Mouse (Mus musculus) midbrain, embryonic 11.5 days (tissue): ENCODE measurements at regions not wholly inside any gene's neighbourhood (a gene's known extent, or its start where the extent isn't known, plus 50 kb on each side); places are given as distances from the start of the nearest gene placed in this dataset.

Experiments
- ATAC-seq: fragments of 200-750 bp; cut with Nextera tagmentation; 2 replicates; pipeline ENCODE4 v1.8.0; 2017; ENCODE audit warnings: moderate TSS enrichment, moderate library complexity; ENCODE audit not compliant: low FRiP score
- DNase-seq: peaks from one replicate; pipeline ENCODE4 v3.0.0; 2015; ENCODE audit warnings: low spot score; ENCODE audit errors: missing footprints
- H3K27ac ChIP-seq: fragments of 300-500 bp; sonication (generic); 2 replicates; pipeline ENCODE4 v1.5.1; 2014; ENCODE audit warnings: low read depth, low read length
- H3K27me3 ChIP-seq: fragments of 300-500 bp; sonication (generic); 2 replicates; pipeline ENCODE4 v1.6.1; 2014; ENCODE audit warnings: mild to moderate bottlenecking, low read length, moderate library complexity, mixed read lengths; ENCODE audit not compliant: control insufficient read depth, insufficient read depth
- H3K36me3 ChIP-seq: fragments of 300-500 bp; sonication (generic); 2 replicates; pipeline ENCODE4 v1.6.1; 2014; ENCODE audit warnings: mild to moderate bottlenecking, low read length, moderate library complexity, mixed read lengths; ENCODE audit not compliant: control insufficient read depth, insufficient read depth
- H3K4me1 ChIP-seq: fragments of 300-500 bp; sonication (generic); 2 replicates; pipeline ENCODE4 v1.6.1; 2014; ENCODE audit warnings: low read length; ENCODE audit not compliant: control insufficient read depth, insufficient read depth
- H3K4me2 ChIP-seq: fragments of 300-500 bp; sonication (generic); 2 replicates; pipeline ENCODE4 v1.6.1; 2014; ENCODE audit warnings: mild to moderate bottlenecking, moderate library complexity
- H3K4me3 ChIP-seq: fragments of 300-500 bp; sonication (generic); 2 replicates; pipeline ENCODE4 v1.5.1; 2014; ENCODE audit warnings: low read depth, low read length
- H3K9ac ChIP-seq: fragments of 300-500 bp; sonication (generic); 2 replicates; pipeline ENCODE4 v1.6.1; 2014; ENCODE audit warnings: low read length
- H3K9me3 ChIP-seq: fragments of 300-500 bp; sonication (generic); 2 replicates; pipeline ENCODE4 v1.6.1; 2016; ENCODE audit warnings: low read length; ENCODE audit not compliant: control insufficient read depth
- WGBS: fragments of 180-500 bp; shearing (Covaris S2); extraction: QIAGEN DNeasy Blood & Tissue Kit; methylation state at CpG from one replicate; pipeline ENCODE4 v1.1.7; 2014; 5-methylcytosine and 5-hydroxymethylcytosine counted together

DNA sequence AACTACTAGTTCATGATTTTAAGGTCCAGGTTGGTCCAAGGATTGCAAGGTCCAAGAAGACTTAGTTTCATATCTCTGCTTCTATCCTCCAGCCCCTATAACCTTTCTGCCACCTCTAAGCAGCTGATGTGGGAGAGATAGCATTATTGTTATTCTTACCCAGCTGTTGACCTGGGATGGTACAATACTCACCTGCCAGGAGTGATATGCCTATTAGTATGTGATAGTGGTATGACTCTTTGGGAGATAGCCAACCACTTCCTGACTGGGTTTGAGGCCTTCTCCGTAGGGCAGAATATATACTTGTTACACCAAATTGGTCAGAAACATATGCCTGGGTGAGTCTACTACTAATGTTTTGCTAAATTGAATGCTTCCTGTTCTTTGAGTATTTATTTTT is 137.4 kb upstream of the Tprg start:
- no peaks in the 10 kb centered on the region for H3K27me3 ChIP-seq
- no peak overlapping the region for H3K4me3 ChIP-seq
- no peak overlapping the region for H3K27ac ChIP-seq
- no peaks in the 10 kb centered on the region for H3K36me3 ChIP-seq
- DNase-seq (no peak), ATAC-seq (no peak)
- H3K9ac ChIP-seq = no peak overlapping the region
- no peak overlapping the region for H3K4me2 ChIP-seq
- no peaks in the 10 kb centered on the region for H3K4me1 ChIP-seq
- no peaks in the 10 kb centered on the region for H3K9me3 ChIP-seq
- 97% methylated on average over 1 of the region's 1 CpGs for WGBS

DNA sequence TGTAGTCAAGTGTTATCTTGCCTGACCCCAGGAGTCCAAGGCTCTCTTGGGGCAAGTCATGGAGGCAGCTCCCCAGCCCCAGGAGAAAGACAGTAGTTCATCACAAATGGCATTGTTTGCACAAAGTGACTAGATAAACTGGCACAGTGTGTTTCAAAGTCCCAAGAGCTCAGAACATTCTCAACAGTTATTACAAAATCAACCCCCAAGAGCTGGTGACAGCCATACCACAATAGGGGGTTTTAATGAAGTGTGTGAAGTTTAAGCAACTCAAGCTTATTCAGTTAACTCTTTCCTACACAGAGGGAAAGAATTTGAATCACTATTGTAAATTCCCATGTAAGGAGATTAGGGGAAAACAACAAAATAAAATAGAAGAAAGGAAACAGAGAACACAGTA is 109.7 kb upstream of the Tprg start:
- Histone ChIP-seq H3K4me1 (no peaks in the 10 kb centered on the region), H3K27ac (no peak overlapping the region), H3K27me3 (no peaks in the 10 kb centered on the region), H3K36me3 (no peaks in the 10 kb centered on the region), H3K9me3 (no peaks in the 10 kb centered on the region), H3K4me2 (no peak overlapping the region), H3K4me3 (no peak overlapping the region), H3K9ac (no peak overlapping the region)
- ATAC-seq (no peak), DNase-seq (no peak)

DNA sequence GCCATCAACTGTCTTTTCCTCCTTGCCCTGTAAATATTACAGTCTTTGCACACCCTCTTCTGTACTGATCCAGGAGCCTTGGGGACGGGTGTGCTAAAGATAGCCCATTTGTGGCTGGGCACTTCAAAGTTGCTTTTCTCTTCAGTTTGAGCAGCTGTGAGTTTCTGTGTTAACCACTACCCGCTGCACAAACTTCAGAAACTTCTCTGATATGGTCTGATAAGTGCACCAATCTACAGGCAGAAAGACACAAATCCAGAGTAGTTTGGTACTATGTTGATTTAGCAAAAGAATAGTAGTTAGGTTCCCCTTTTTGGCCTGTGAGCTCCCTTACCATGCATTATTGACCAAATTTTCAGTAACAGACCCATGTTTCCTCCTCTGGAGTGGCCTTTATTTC is 108.6 kb upstream of the Tprg start:
- H3K9ac ChIP-seq = no peak overlapping the region
- H3K27me3 ChIP-seq = no peaks in the 10 kb centered on the region
- DNase-seq (no peak), ATAC-seq (no peak)
- H3K4me2 ChIP-seq = no peak overlapping the region
- H3K4me3 ChIP-seq = no peak overlapping the region
- no peaks in the 10 kb centered on the region for H3K4me1 ChIP-seq
- H3K36me3 ChIP-seq = no peaks in the 10 kb centered on the region
- 97% methylated on average over 2 of the region's 2 CpGs for WGBS
- no peak overlapping the region for H3K27ac ChIP-seq
- H3K9me3 ChIP-seq = no peaks in the 10 kb centered on the region

DNA sequence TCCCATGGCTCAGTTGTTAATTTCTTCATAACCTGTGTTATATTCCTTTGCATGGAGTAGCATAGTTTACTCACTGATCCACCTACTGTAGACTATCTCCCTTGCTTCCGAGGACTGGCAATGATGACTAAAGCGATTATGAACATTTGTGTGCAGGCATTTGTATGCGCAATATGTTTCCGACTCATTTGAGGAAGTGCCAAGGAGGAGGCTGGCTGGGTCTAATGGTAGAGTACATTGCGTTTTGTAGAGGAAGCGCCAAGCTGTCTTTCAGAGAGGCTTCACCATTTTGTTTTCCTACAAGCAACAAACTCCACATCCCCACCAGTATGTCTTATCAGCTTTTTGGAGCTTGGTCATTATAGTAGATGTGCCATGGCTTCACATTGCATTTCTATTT is 104.7 kb upstream of the Tprg start:
- Histone ChIP-seq H3K27me3 (no peaks in the 10 kb centered on the region), H3K4me2 (no peak overlapping the region), H3K9me3 (no peaks in the 10 kb centered on the region), H3K36me3 (no peaks in the 10 kb centered on the region), H3K27ac (no peak overlapping the region), H3K4me1 (no peaks in the 10 kb centered on the region), H3K4me3 (no peak overlapping the region), H3K9ac (no peak overlapping the region)
- 93% methylated on average over 6 of the region's 6 CpGs for WGBS
- DNase-seq (no peak), ATAC-seq (no peak)

DNA sequence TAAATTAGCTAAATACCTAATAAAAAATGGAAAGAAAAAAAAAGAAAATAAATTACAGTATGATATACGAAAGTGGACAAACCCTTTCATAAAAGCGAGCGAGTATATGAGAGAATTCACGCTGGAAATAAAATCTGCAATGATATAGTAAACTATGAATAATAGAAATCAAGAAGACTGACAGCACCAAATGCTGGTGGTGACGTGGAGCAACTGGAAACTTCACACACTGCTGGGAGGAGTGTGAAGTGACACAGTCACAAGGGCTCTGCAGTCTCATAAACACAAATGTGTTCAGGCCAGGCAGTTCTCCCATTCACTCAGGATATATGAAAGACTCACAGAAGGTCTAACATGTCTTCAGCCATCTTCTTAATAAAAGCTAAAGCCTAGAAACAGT is 89.5 kb upstream of the Tprg start:
- Histone ChIP-seq H3K27me3 (no peaks in the 10 kb centered on the region), H3K36me3 (no peaks in the 10 kb centered on the region), H3K4me3 (no peak overlapping the region), H3K27ac (no peak overlapping the region), H3K9ac (no peak overlapping the region), H3K4me1 (no peaks in the 10 kb centered on the region), H3K9me3 (no peaks in the 10 kb centered on the region), H3K4me2 (no peak overlapping the region)
- 95% methylated on average over 5 of the region's 5 CpGs for WGBS
- ATAC-seq (no peak), DNase-seq (no peak)

DNA sequence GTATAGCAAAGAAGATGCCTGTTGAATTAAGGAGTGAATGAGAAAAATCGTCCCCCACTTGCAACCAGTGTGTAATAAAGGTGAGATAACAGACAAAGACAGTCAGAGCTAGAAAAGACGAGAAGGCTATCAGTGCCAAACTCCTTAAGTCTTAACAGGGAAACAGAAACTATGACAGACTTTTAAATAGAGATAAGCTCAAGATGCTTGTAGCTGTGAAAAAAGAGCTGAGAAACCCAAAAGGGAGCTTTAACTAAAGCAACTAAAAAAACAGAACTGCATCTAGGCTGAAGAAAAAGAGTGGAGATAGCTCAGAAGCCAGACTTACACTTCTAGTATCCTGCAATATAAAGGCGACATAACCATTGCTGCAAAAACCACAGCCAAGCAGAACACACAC is 87.8 kb upstream of the Tprg start:
- Histone ChIP-seq H3K9me3 (no peaks in the 10 kb centered on the region), H3K27me3 (no peaks in the 10 kb centered on the region), H3K36me3 (no peaks in the 10 kb centered on the region), H3K4me3 (no peak overlapping the region), H3K4me1 (no peaks in the 10 kb centered on the region), H3K4me2 (no peak overlapping the region), H3K27ac (no peak overlapping the region), H3K9ac (no peak overlapping the region)
- ATAC-seq (no peak), DNase-seq (no peak)
- WGBS = 70% methylated on average over 3 of the region's 3 CpGs

DNA sequence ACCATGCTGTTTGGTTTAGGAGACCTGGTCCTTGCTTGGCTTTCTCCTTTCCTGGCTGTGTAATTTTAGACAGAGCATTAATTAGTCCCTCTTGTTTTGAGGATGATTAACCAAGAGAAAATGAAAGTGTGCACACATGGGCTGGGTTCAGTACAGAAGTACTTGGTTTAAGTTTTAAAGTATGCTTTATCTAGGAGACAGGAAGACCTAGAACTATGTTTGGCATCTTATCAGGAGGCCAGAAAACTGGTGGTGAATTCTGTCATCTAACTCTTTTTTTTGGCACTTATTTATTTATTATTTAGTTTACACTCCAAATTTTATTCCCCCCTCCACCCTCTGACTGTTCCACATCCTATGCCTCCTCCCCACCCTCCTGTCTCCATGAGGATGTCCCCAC is 86.6 kb upstream of the Tprg start:
- no peak for DNase-seq
- H3K36me3 ChIP-seq = no peaks in the 10 kb centered on the region
- no peak for ATAC-seq
- H3K9ac ChIP-seq = no peak overlapping the region
- H3K4me1 ChIP-seq = no peaks in the 10 kb centered on the region
- no peak overlapping the region for H3K4me3 ChIP-seq
- H3K4me2 ChIP-seq = no peak overlapping the region
- H3K9me3 ChIP-seq = no peaks in the 10 kb centered on the region
- H3K27me3 ChIP-seq = no peaks in the 10 kb centered on the region
- H3K27ac ChIP-seq = no peak overlapping the region

DNA sequence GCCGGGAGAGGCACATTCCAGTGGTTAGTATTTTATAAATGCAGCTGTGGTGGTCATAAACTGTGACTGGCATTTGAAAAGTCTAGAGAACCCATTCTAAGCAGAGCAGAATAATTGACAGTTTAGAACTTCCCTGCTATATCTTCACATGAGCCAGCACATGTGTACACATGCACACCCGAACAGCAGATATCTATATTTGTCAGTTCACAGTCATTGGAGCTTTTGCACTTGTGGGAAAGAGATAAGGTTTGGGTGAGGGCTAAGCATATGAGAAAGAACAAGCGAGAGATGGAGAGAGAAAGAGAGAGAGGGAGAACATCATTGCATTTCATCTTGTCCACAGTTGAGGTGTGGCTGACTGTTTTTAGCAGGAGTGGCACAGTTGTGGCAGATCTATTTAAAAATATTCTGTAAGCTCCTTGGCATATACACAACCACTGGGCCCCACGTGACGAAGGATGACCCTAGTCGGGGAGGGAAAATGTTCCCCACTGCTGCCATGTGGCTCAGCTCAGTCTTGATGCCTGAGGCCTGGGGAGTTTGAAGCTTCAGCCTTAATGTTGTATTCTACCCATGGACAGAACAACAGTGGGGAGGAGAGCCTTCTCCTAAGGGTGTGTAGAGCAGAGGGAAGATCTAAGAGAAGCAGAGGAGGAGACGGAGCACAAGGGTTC is 85.4 kb upstream of the Tprg start:
- H3K27ac ChIP-seq = no peak overlapping the region
- no peak for DNase-seq
- ATAC-seq = no peak
- H3K4me1 ChIP-seq = no peaks in the 10 kb centered on the region
- H3K27me3 ChIP-seq = no peaks in the 10 kb centered on the region
- no peaks in the 10 kb centered on the region for H3K9me3 ChIP-seq
- no peaks in the 10 kb centered on the region for H3K36me3 ChIP-seq
- H3K9ac ChIP-seq = no peak overlapping the region
- H3K4me3 ChIP-seq = no peak overlapping the region
- 87% methylated on average over 7 of the region's 7 CpGs for WGBS
- H3K4me2 ChIP-seq = no peak overlapping the region

DNA sequence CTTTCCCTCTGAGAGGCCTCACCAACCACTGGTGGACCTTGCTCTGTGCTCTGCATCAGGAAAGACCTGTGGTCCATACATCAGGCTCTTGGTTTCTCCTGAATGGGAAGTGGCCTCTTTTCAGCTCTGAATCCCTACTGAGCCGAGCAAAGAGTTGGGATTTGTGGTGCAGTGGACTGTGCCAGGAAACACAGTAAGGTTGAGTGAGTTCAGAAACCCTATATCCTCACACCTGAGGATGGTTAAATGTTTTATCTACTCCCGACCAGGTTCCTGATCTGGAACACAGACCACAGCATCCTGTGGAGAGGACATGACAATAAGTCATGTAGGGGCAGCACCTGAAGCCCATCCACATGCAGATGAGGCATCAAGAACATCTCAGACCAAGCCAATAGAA is 73.4 kb upstream of the Tprg start:
- no peaks in the 10 kb centered on the region for H3K36me3 ChIP-seq
- WGBS = 52% methylated on average over 2 of the region's 2 CpGs
- no peak overlapping the region for H3K9ac ChIP-seq
- H3K4me3 ChIP-seq = no peak overlapping the region
- no peaks in the 10 kb centered on the region for H3K9me3 ChIP-seq
- no peak for ATAC-seq
- H3K27me3 ChIP-seq = no peaks in the 10 kb centered on the region
- no peak for DNase-seq
- H3K4me1 ChIP-seq = no peaks in the 10 kb centered on the region
- no peak overlapping the region for H3K27ac ChIP-seq
- H3K4me2 ChIP-seq = no peak overlapping the region

DNA sequence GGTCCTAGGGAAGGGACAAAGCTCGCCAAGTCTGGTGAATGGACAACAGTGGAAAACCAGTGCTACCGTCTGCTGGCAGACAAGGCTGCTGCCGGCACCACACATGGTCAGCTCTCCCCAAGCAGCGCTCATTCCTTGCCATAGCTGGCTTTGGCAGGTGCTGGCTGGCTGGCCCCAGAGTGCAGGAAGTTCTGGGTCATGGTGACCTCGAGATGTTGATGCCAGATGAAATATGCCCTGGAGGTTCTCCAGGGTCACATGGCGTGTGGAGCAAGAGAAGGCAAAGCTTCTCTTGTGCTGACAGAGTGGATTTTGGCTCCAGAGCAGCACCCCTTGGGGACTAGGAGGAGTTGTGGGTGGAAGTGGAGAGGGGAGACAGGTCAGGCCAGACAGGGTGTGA is 66.1 kb upstream of the Tprg start:
- Histone ChIP-seq H3K4me3 (no peak overlapping the region), H3K36me3 (no peaks in the 10 kb centered on the region), H3K27me3 (no peaks in the 10 kb centered on the region), H3K4me2 (no peak overlapping the region), H3K27ac (no peak overlapping the region), H3K4me1 (no peaks in the 10 kb centered on the region), H3K9ac (no peak overlapping the region), H3K9me3 (no peaks in the 10 kb centered on the region)
- 84% methylated on average over 6 of the region's 6 CpGs for WGBS
- ATAC-seq = no peak
- no peak for DNase-seq
